Mouse (Mus musculus) layer of hippocampus, postnatal 10 days (tissue): ENCODE results near the gene Phlpp1. TPM values are rescaled to one million over a fixed set of nuclear protein-coding genes. Genes with fewer than 3 reads are reported as not detected.
A peak's percentile ranks its signal among the peaks of the same experiment; 100 is the strongest.

ENCODE experiments used
- DNase-seq, 2 experiments: peaks; one replicate each; pipeline ENCODE4 v3.0.0; 2021; ENCODE audit warnings: low spot score in 2 of 2
- total RNA-seq, 2 experiments: library from RNA; stranded (reverse); gene quantifications; 2 replicates each; pipeline ENCODE4 v1.2.3; 2021

Gene Phlpp1
- total RNA-seq, 2 experiments from 2014 or later: 56.4 to 64.3 TPM

- no peak for DNase-seq
Observed at GRCm38 (mm10) chr1:106374274-106374673, 202.7 kb downstream of the Phlpp1 start.

GRCm38 (mm10) chr1:106374971-106375370 lies 203.4 kb downstream of the Phlpp1 start:
- no peak for DNase-seq

GRCm38 (mm10) chr1:106376003-106376402 lies 204.5 kb downstream of the Phlpp1 start:
- DNase-seq: no peak

- no peak for DNase-seq
Observed at GRCm38 (mm10) chr1:106380465-106380864, 208.9 kb downstream of the Phlpp1 start.

GRCm38 (mm10) chr1:106386542-106386941 lies 215.0 kb downstream of the Phlpp1 start:
- DNase-seq: no peak

GRCm38 (mm10) chr1:106387264-106387663 lies 215.7 kb downstream of the Phlpp1 start:
- no peak for DNase-seq

- peak; percentile 63 to 72 for DNase-seq
Observed at GRCm38 (mm10) chr1:106389673-106390072, 218.1 kb downstream of the Phlpp1 start.

- DNase-seq: no peak
Observed at GRCm38 (mm10) chr1:106393072-106393471, 221.5 kb downstream of the Phlpp1 start.

GRCm38 (mm10) chr1:106394678-106395077 lies 223.1 kb downstream of the Phlpp1 start:
- DNase-seq: no peak

GRCm38 (mm10) chr1:106395476-106395875 lies 223.9 kb downstream of the Phlpp1 start:
- peak; percentile 61 to 71 for DNase-seq

GRCm38 (mm10) chr1:106400900-106401634 lies 229.5 kb downstream of the Phlpp1 start:
- no peak for DNase-seq

GRCm38 (mm10) chr1:106403011-106403501 lies 231.5 kb downstream of the Phlpp1 start:
- no peak for DNase-seq

- peak; percentile 44 to 49 for DNase-seq
Observed at GRCm38 (mm10) chr1:106406852-106407251, 235.3 kb downstream of the Phlpp1 start.

GRCm38 (mm10) chr1:106407963-106408440 lies 236.4 kb downstream of the Phlpp1 start:
- no peak for DNase-seq

GRCm38 (mm10) chr1:106410858-106411257 lies 239.3 kb downstream of the Phlpp1 start:
- no peak for DNase-seq

GRCm38 (mm10) chr1:106425128-106425936 lies 253.8 kb downstream of the Phlpp1 start:
- DNase-seq: peak; percentile 54 to 56

GRCm38 (mm10) chr1:106428170-106428569 lies 256.6 kb downstream of the Phlpp1 start:
- DNase-seq: peak in 1 of 2 experiments; percentile 30

- DNase-seq: no peak
Observed at GRCm38 (mm10) chr1:106428580-106428979, 257.0 kb downstream of the Phlpp1 start.

GRCm38 (mm10) chr1:106433580-106433979 lies 262.0 kb downstream of the Phlpp1 start:
- DNase-seq: no peak
